Mouse (Mus musculus) megakaryocyte, embryonic 14.5 days (primary cell): ENCODE data around the gene Clba1. TPM values are rescaled to one million over a fixed set of nuclear protein-coding genes. Genes with fewer than 3 reads are reported as not detected.
"Not testable (repeated sequence)": the region's sequence is repeated elsewhere in the genome, so short reads cannot be mapped to it uniquely, and the experiment has no call there.

ENCODE experiments used
- H3K27me3 ChIP-seq: replicated peaks from 2 replicates; pipeline ENCODE3; 2012; ENCODE audit warnings: inconsistent platforms
- H3K36me3 ChIP-seq: replicated peaks from 2 replicates; pipeline ENCODE3; 2012; ENCODE audit warnings: low read length, inconsistent platforms, mixed read lengths
- H3K4me1 ChIP-seq: 2 replicates; pipeline ENCODE4 v1.6.1; 2012; ENCODE audit warnings: inconsistent platforms
- H3K4me3 ChIP-seq: replicated peaks from 2 replicates; pipeline ENCODE3; 2012; ENCODE audit warnings: moderate library complexity, mild to moderate bottlenecking, inconsistent platforms
- H3K9me3 ChIP-seq: 2 replicates; pipeline ENCODE4 v1.6.1; 2012; ENCODE audit warnings: inconsistent platforms
- FLI1 ChIP-seq: IDR thresholded peaks from 2 replicates; pipeline ENCODE4 v1.6.1; 2012; ENCODE audit warnings: low read length, inconsistent platforms, mixed read lengths
- GATA1 ChIP-seq: IDR thresholded peaks from 3 replicates; pipeline ENCODE4 v1.6.1; 2012; ENCODE audit warnings: mixed read lengths, low read length, inconsistent platforms, borderline replicate concordance
- polyA plus RNA-seq: library from polyadenylated mRNA; stranded (reverse); fragments of >175 nt; gene quantifications from 2 replicates; pipeline ENCODE4 v1.2.3, GENCODE M21; 2012; ENCODE audit warnings: low replicate concordance; ENCODE audit not compliant: insufficient read depth

The Clba1 gene
- polyA plus RNA-seq, 1 experiment, result 8.2 TPM

- Histone ChIP-seq H3K36me3 (peaks cover 79% of the 10 kb centered on the region), H3K4me1 (peaks cover 40% of the 10 kb centered on the region), H3K27me3 (no peaks in the 10 kb centered on the region), H3K9me3 (no peaks in the 10 kb centered on the region), H3K4me3 (no peak overlapping the region)
- no peak for TF ChIP-seq FLI1
Observed at GRCm38 (mm10) chr12:112813370-112813769, 4.6 kb downstream of the Clba1 start.

DNA sequence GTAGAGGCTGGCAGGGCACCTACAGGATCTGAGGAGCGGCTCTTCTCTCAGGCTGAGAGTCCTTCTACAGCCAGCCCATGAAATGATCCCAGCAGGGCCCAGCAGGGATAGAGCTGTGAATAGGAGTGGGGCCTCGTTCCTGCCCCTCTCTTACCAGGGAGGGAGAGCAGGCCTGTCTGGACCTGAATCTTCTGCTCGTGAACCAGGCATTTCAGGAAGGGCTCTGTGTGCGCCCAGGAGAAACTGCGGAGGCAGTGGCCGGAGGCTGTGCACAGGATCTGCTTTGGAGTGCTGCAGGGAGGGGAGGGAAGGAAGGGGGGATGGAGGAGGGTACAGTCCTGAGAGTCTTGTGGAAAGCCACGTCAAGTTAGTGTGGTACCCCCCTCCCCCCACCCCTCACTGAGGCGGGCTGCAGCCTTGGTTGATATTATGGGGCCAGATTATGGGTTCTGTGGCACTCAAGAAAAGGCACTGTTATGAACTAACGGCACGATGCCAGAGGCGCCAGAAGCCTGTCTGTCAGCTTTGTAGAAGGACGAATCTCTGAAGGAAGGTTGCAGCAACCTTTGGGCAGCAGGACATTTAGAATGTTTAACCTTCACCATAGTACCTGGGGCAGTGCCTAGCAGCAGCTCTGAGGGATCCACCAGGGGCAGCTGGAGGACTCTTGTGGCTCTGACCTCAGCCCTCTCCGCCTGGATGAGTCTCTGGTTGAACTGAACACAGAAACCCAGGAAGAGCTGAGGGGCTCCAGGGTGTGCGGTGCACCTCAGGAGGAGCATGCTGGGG is 6.1 kb downstream of the Clba1 start:
- Histone ChIP-seq H3K36me3 (peaks cover 95% of the 10 kb centered on the region), H3K4me1 (peaks cover 27% of the 10 kb centered on the region), H3K4me3 (no peak overlapping the region), H3K27me3 (no peaks in the 10 kb centered on the region), H3K9me3 (no peaks in the 10 kb centered on the region)
- TF ChIP-seq FLI1 (no peak), GATA1 (no peak)

- H3K36me3 ChIP-seq, result peaks cover 100% of the 10 kb centered on the region
- H3K4me3 ChIP-seq, result no peak overlapping the region
- TF ChIP-seq FLI1 (no peak), GATA1 (no peak)
- H3K4me1 ChIP-seq, result peaks cover 23% of the 10 kb centered on the region
- no peaks in the 10 kb centered on the region for H3K27me3 ChIP-seq
- H3K9me3 ChIP-seq, result no peaks in the 10 kb centered on the region
Observed at GRCm38 (mm10) chr12:112816294-112816693, 7.6 kb downstream of the Clba1 start.

- H3K27me3 ChIP-seq, H3K4me3 ChIP-seq, H3K9me3 ChIP-seq: not testable (repeated sequence)
- peaks cover 100% of the 10 kb centered on the region for H3K36me3 ChIP-seq
- H3K4me1 ChIP-seq, result peaks cover 28% of the 10 kb centered on the region
Observed at GRCm38 (mm10) chr12:112816866-112817265, 8.1 kb downstream of the Clba1 start.

DNA sequence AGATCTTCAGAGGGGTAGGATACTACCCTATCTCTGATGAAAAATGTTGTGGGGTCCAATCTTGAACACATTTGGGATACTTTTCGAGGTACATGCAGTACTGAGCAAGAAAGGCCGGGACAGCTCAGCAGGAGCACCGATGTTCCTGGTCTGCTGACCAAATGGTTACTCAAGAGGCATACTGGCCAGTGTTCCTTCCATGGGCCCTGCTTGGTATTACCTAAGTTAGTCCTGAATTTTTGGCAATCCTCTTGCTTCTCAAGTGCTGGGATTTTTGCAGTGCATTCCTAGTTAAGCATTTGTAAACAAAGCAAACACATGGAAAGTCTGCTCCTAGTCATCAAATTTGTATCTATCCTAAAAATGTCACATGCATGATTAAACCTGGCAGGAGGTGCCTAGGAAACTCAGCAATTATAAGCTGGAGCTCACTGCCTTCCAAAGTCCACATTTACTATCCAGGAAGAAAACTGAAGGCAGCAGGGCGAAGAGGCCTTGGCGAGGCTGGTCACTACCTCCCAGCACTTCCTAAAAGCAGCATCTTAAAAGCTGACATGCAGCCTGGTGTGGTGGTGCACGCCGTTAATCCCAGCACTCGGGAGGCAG is 10.4 kb downstream of the Clba1 start:
- peaks cover 47% of the 10 kb centered on the region for H3K4me1 ChIP-seq
- H3K9me3 ChIP-seq, result no peaks in the 10 kb centered on the region
- no peak for TF ChIP-seq FLI1
- no peak for TF ChIP-seq GATA1
- H3K36me3 ChIP-seq, result peaks cover 95% of the 10 kb centered on the region
- H3K27me3 ChIP-seq, result no peaks in the 10 kb centered on the region
- no peak overlapping the region for H3K4me3 ChIP-seq

GRCm38 (mm10) chr12:112820401-112820999 is 11.8 kb downstream of the Clba1 start:
- TF ChIP-seq GATA1, result no peak
- H3K4me1 ChIP-seq, result peaks cover 61% of the 10 kb centered on the region

GRCm38 (mm10) chr12:112821216-112821615 is 12.5 kb downstream of the Clba1 start:
- peaks cover 62% of the 10 kb centered on the region for H3K4me1 ChIP-seq
- H3K4me3 ChIP-seq, result no peak overlapping the region
- TF ChIP-seq GATA1 (no peak), FLI1 (no peak)
- no peaks in the 10 kb centered on the region for H3K27me3 ChIP-seq
- peaks cover 91% of the 10 kb centered on the region for H3K36me3 ChIP-seq
- H3K9me3 ChIP-seq, result no peaks in the 10 kb centered on the region

More at GRCm38 (mm10) chr12:112820401-112820999, 11.8 kb downstream of the Clba1 start:
- Histone ChIP-seq H3K27me3 (no peaks in the 10 kb centered on the region), H3K4me3 (no peak overlapping the region), H3K9me3 (no peaks in the 10 kb centered on the region), H3K36me3 (peaks cover 92% of the 10 kb centered on the region)

DNA sequence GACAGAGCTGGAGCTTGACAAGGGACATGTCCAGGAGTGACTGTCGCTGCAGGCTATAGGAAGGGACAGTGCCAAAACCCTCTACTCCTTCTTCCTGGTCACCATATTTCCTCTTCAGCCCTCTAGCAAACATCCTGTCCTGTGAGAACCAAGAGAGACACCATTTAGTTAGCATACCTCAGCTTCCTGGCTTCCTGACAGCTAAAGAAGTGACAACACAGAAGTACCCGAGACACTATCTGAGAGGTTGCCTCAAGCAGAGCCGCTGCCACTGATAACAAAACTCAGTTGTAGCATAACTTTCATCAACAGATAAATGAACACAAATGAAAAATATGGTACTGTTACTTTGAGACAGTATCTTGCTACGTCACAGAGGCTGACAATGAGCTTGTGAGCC is 13.2 kb downstream of the Clba1 start:
- peak overlapping the region; percentile 48 for H3K4me3 ChIP-seq
- H3K9me3 ChIP-seq, result no peaks in the 10 kb centered on the region
- TF ChIP-seq GATA1 (no peak), FLI1 (no peak)
- no peaks in the 10 kb centered on the region for H3K27me3 ChIP-seq
- H3K36me3 ChIP-seq, result peaks cover 91% of the 10 kb centered on the region
- H3K4me1 ChIP-seq, result peaks cover 66% of the 10 kb centered on the region

DNA sequence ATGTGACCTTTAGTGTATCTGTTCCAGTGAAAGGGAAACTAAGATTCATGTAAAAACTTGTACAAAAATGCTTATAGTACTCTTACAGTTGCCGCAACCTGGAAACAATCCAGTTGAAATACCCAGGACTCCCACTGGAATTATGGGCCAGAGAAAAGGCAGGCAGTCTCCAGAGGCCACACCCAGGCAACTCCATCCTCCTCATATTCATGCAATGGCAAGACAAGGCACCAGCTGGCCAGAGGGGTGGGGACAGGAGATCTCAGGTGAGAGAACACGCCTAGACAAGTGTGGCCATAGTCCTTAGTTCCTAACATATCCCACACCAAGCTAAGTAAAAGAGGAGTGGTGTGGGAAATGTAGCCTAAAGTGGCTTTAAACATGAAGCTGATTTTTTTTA is 13.9 kb downstream of the Clba1 start:
- Histone ChIP-seq H3K4me3 (peak overlapping the region; percentile 59), H3K36me3 (peaks cover 91% of the 10 kb centered on the region), H3K4me1 (peaks cover 73% of the 10 kb centered on the region)

DNA sequence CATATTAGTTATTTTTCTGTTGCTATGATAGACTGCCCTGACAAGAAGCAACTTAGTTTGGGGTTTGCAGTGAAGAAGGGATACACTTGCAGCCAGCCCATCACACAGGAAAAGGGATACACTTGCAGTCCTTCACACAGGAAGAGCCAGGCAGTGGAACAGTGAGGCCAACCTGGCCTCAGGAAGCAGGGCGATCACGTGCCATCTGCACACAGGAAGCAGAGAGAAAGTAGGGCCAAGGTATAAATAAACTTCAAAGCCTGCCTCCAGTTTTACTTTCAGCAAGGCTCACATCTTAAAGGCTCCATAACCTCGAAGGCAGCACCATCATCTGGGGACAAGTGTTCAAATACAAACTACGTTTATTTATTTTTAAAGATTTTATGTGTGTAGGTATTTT is 14.5 kb downstream of the Clba1 start:
- TF ChIP-seq GATA1, result no peak
- no peak for TF ChIP-seq FLI1
- H3K27me3 ChIP-seq, result no peaks in the 10 kb centered on the region
- H3K4me1 ChIP-seq, result peaks cover 79% of the 10 kb centered on the region
- peaks cover 88% of the 10 kb centered on the region for H3K36me3 ChIP-seq
- peak overlapping the region; percentile 80 for H3K4me3 ChIP-seq
- no peaks in the 10 kb centered on the region for H3K9me3 ChIP-seq

More for the DNA sequence above, 13.9 kb downstream of the Clba1 start:
- Histone ChIP-seq H3K27me3 (no peaks in the 10 kb centered on the region), H3K9me3 (no peaks in the 10 kb centered on the region)
- TF ChIP-seq FLI1, result no peak
- no peak for TF ChIP-seq GATA1
